Mouse (Mus musculus): Measurements from ENCODE around the gene Kcna5. TPM values are rescaled to one million over a fixed set of nuclear protein-coding genes. Genes with fewer than 3 reads are reported as not detected.

Kcna5 gene
- polyA plus RNA-seq, 1 experiment from 2014 or later = 8.9 TPM

- H3K27me3 ChIP-seq (ENCODE audit: control insufficient read depth, insufficient read depth, low read length) = 0 out of 2 replicates have a peak, but pooled peaks cover 5% of the 10 kb centered on the region
- no peaks in the 10 kb centered on the region for H3K4me1 ChIP-seq (ENCODE audit: control insufficient read depth, insufficient read depth, low read length)
- no peaks in the 10 kb centered on the region for H3K9me3 ChIP-seq (replicated peaks; ENCODE audit: control insufficient read depth, low read length)
- no peaks in the 10 kb centered on the region for H3K36me3 ChIP-seq (ENCODE audit: control insufficient read depth, insufficient read depth, low read length)
- ATAC-seq (ENCODE audit: insufficient read depth, low FRiP score) = no peak
- no peak overlapping the region for H3K27ac ChIP-seq (ENCODE audit: low read length)
- no peak overlapping the region for H3K4me2 ChIP-seq (ENCODE audit: low read depth, low read length)
- WGBS = 20% methylated on average over 9 of the region's 9 CpGs
- H3K9ac ChIP-seq (ENCODE audit: low read length) = no peak overlapping the region
- no peak overlapping the region for H3K4me3 ChIP-seq (replicated peaks; ENCODE audit: low read length)
These were observed 16.7 kb upstream of the Kcna5 start for GRCm38 (mm10) chr6:126551862-126552395.

GRCm38 (mm10) chr6:126544107-126545036 lies 9.2 kb upstream of the Kcna5 start:
- Histone ChIP-seq H3K4me3 (replicated peaks; ENCODE audit: low read length) (no peak overlapping the region), H3K27ac (ENCODE audit: low read length) (no peak overlapping the region), H3K27me3 (ENCODE audit: control insufficient read depth, insufficient read depth, low read length) (no peaks in the 10 kb centered on the region), H3K4me1 (ENCODE audit: control insufficient read depth, insufficient read depth, low read length) (no peaks in the 10 kb centered on the region), H3K4me2 (ENCODE audit: low read depth, low read length) (no peak overlapping the region), H3K9ac (ENCODE audit: low read length) (no peak overlapping the region), H3K9me3 (replicated peaks; ENCODE audit: control insufficient read depth, low read length) (no peaks in the 10 kb centered on the region), H3K36me3 (ENCODE audit: control insufficient read depth, insufficient read depth, low read length) (no peaks in the 10 kb centered on the region)
- WGBS = 62% methylated on average over 16 of the region's 16 CpGs
- no peak for ATAC-seq (ENCODE audit: insufficient read depth, low FRiP score)

GRCm38 (mm10) chr6:126542724-126543123 lies 7.5 kb upstream of the Kcna5 start:
- no peaks in the 10 kb centered on the region for H3K36me3 ChIP-seq (ENCODE audit: control insufficient read depth, insufficient read depth, low read length)
- no peaks in the 10 kb centered on the region for H3K9me3 ChIP-seq (replicated peaks; ENCODE audit: control insufficient read depth, low read length)
- no peak overlapping the region for H3K9ac ChIP-seq (ENCODE audit: low read length)
- no peaks in the 10 kb centered on the region for H3K4me1 ChIP-seq (ENCODE audit: control insufficient read depth, insufficient read depth, low read length)
- no peak overlapping the region for H3K4me3 ChIP-seq (replicated peaks; ENCODE audit: low read length)
- no peak overlapping the region for H3K27ac ChIP-seq (ENCODE audit: low read length)
- H3K27me3 ChIP-seq (ENCODE audit: control insufficient read depth, insufficient read depth, low read length) = no peaks in the 10 kb centered on the region
- ATAC-seq (ENCODE audit: insufficient read depth, low FRiP score) = no peak
- 78% methylated on average over 4 of the region's 4 CpGs for WGBS
- no peak overlapping the region for H3K4me2 ChIP-seq (ENCODE audit: low read depth, low read length)

GRCm38 (mm10) chr6:126537512-126537911 lies 2.3 kb upstream of the Kcna5 start:
- Histone ChIP-seq H3K27ac (ENCODE audit: low read length) (no peak overlapping the region), H3K36me3 (ENCODE audit: control insufficient read depth, insufficient read depth, low read length) (no peaks in the 10 kb centered on the region), H3K4me1 (ENCODE audit: control insufficient read depth, insufficient read depth, low read length) (peaks cover 21% of the 10 kb centered on the region), H3K4me3 (replicated peaks; ENCODE audit: low read length) (no peak overlapping the region), H3K9ac (ENCODE audit: low read length) (no peak overlapping the region), H3K27me3 (ENCODE audit: control insufficient read depth, insufficient read depth, low read length) (no peaks in the 10 kb centered on the region; the same call in none of the 2 replicates), H3K9me3 (replicated peaks; ENCODE audit: control insufficient read depth, low read length) (no peaks in the 10 kb centered on the region), H3K4me2 (ENCODE audit: low read depth, low read length) (no peak overlapping the region)
- 47% methylated on average over 2 of the region's 2 CpGs for WGBS
- no peak for ATAC-seq (ENCODE audit: insufficient read depth, low FRiP score)

GRCm38 (mm10) chr6:126536926-126537325 lies 1.7 kb upstream of the Kcna5 start:
- Histone ChIP-seq H3K36me3 (ENCODE audit: control insufficient read depth, insufficient read depth, low read length) (no peaks in the 10 kb centered on the region), H3K4me2 (ENCODE audit: low read depth, low read length) (no peak overlapping the region), H3K4me3 (replicated peaks; ENCODE audit: low read length) (no peak overlapping the region), H3K27me3 (ENCODE audit: control insufficient read depth, insufficient read depth, low read length) (no peaks in the 10 kb centered on the region; the same call in none of the 2 replicates), H3K27ac (ENCODE audit: low read length) (peak overlapping the region; percentile 48; the same call in 1 of the 2 replicates), H3K9me3 (replicated peaks; ENCODE audit: control insufficient read depth, low read length) (no peaks in the 10 kb centered on the region), H3K4me1 (ENCODE audit: control insufficient read depth, insufficient read depth, low read length) (peaks cover 21% of the 10 kb centered on the region), H3K9ac (ENCODE audit: low read length) (no peak overlapping the region)
- 70% methylated on average over 4 of the region's 4 CpGs for WGBS
- no peak for ATAC-seq (ENCODE audit: insufficient read depth, low FRiP score)

- Histone ChIP-seq H3K9ac (ENCODE audit: low read length) (no peak overlapping the region), H3K9me3 (replicated peaks; ENCODE audit: control insufficient read depth, low read length) (no peaks in the 10 kb centered on the region), H3K36me3 (ENCODE audit: control insufficient read depth, insufficient read depth, low read length) (no peaks in the 10 kb centered on the region), H3K4me1 (ENCODE audit: control insufficient read depth, insufficient read depth, low read length) (peaks cover 21% of the 10 kb centered on the region), H3K27me3 (ENCODE audit: control insufficient read depth, insufficient read depth, low read length) (no peaks in the 10 kb centered on the region; the same call in none of the 2 replicates), H3K4me3 (replicated peaks; ENCODE audit: low read length) (no peak overlapping the region), H3K27ac (ENCODE audit: low read length) (peak overlapping the region; percentile 85; the same call in 1 of the 2 replicates), H3K4me2 (ENCODE audit: low read depth, low read length) (peak overlapping the region; percentile 58; the same call in 1 of the 2 replicates)
- 18% methylated on average over 1 of the region's 1 CpGs for WGBS
- ATAC-seq (ENCODE audit: insufficient read depth, low FRiP score) = 0 out of 2 replicates have a peak, but pooled peaks have one; percentile 16
These were observed 679 bp upstream of the Kcna5 start for GRCm38 (mm10) chr6:126535911-126536270.

GRCm38 (mm10) chr6:126534531-126535207 lies 543 bp downstream of the Kcna5 start:
- Histone ChIP-seq H3K9ac (ENCODE audit: low read length) (peak overlapping the region; percentile 66), H3K9me3 (replicated peaks; ENCODE audit: control insufficient read depth, low read length) (no peaks in the 10 kb centered on the region), H3K27ac (ENCODE audit: low read length) (peak overlapping the region; percentile 85), H3K4me3 (replicated peaks; ENCODE audit: low read length) (peak overlapping the region; percentile 40), H3K4me1 (ENCODE audit: control insufficient read depth, insufficient read depth, low read length) (peaks cover 21% of the 10 kb centered on the region), H3K27me3 (ENCODE audit: control insufficient read depth, insufficient read depth, low read length) (no peaks in the 10 kb centered on the region; the same call in none of the 2 replicates), H3K4me2 (ENCODE audit: low read depth, low read length) (peak overlapping the region; percentile 58), H3K36me3 (ENCODE audit: control insufficient read depth, insufficient read depth, low read length) (no peaks in the 10 kb centered on the region)
- 16% methylated on average over 31 of the region's 31 CpGs for WGBS
- ATAC-seq (ENCODE audit: insufficient read depth, low FRiP score) = peak; percentile 20; the same call in 1 of the 2 replicates

GRCm38 (mm10) chr6:126531306-126531705 lies 3.9 kb downstream of the Kcna5 start:
- WGBS = 72% methylated on average over 4 of the region's 4 CpGs
- H3K36me3 ChIP-seq (ENCODE audit: control insufficient read depth, insufficient read depth, low read length) = no peaks in the 10 kb centered on the region
- H3K4me1 ChIP-seq (ENCODE audit: control insufficient read depth, insufficient read depth, low read length) = peaks cover 14% of the 10 kb centered on the region
- H3K4me3 ChIP-seq (replicated peaks; ENCODE audit: low read length) = no peak overlapping the region
- no peak for ATAC-seq (ENCODE audit: insufficient read depth, low FRiP score)
- no peak overlapping the region for H3K9ac ChIP-seq (ENCODE audit: low read length)
- no peaks in the 10 kb centered on the region; the same call in none of the 2 replicates for H3K27me3 ChIP-seq (ENCODE audit: control insufficient read depth, insufficient read depth, low read length)
- H3K9me3 ChIP-seq (replicated peaks; ENCODE audit: control insufficient read depth, low read length) = no peaks in the 10 kb centered on the region
- no peak overlapping the region for H3K4me2 ChIP-seq (ENCODE audit: low read depth, low read length)
- H3K27ac ChIP-seq (ENCODE audit: low read length) = no peak overlapping the region; the same call in 1 of the 2 replicates

Data from stomach, embryonic 16.5 days (tissue).